Mouse (Mus musculus): ENCODE data around the gene Lama2.

Lama2 gene

DNA sequence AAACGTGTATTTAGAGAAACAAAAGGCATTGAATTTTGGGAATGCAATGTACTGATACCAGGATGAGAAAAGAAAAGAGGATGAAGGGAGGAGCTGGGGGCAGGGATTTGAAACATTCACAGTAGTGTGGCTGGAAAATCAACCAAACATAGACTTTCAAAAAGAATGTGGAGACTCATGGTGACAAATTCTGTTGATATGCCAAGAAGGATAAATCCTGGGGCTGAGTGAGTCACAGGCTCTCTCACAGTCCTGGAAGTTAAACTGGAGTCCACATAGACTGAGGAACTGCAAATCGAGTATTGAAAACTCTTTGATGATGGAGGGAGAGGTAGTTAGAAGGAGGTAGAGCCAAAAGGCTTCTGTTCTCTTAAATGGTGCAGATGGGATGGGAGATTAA lies 445.3 kb downstream of the Lama2 start:
- DNase-seq: no peak

DNA sequence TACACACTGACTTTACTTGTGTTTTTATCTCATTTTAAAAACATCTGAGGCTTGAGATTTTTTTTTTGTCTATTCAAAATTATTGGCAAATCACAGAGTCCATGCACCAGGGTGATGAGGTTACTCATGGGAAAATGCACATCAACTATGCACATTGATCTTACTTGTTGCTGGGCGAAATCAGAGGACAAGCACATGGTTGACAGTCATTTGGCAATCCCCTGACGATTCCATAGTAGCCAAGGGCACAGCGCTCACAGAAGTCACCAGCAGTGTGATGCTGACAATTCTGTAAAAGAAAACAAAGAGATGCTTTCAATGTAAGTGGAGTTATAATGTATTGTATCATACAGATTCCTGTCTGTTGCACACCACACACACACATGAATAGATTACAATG lies 454.8 kb downstream of the Lama2 start:
- no peak for DNase-seq

- no peak for DNase-seq
Measured at GRCm38 (mm10) chr10:27162364-27162763, 457.2 kb downstream of the Lama2 start.

DNA sequence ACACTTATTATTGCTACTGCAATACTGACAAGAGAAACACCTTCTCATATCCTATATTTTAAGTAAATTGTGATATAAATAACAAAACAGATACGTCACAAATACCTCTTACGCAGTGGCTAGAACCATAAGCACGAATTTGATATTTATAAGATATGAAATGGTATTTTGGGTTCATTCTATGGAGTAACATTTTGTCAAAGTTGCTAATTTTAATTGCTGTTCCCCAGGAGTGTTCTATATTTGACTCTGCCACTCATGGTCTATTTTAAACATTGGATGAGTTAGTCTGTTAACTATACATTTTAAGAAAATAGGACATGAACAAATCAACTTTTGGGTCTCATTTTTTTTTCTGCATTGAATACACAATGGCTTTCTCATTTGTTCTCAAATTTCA lies 469.3 kb downstream of the Lama2 start:
- no peak for DNase-seq

DNA sequence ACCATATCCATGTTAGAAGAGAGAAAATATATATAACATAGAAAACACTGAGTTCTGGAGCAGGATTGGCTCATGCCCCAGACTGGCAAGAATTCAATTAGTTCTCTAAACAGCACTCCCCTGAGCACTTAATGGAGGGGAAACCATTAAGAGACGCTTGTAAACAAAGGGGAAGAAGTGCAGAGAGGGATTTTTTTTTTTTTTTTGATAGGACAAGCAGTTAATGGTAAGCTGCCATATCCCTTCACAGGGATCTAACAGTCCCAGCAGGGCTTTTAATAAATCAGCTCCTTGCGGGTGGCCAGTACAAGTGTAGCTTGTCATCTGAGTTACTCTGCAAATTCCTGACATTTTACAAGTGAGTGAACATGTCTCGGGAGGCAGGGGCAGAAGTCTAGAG lies 479.1 kb downstream of the Lama2 start:
- no peak for DNase-seq

GRCm38 (mm10) chr10:27135768-27136167 lies 483.8 kb downstream of the Lama2 start:
- no peak for DNase-seq

- DNase-seq: no peak
Measured at GRCm38 (mm10) chr10:27133135-27133534, 486.4 kb downstream of the Lama2 start.

- DNase-seq: no peak
Measured at GRCm38 (mm10) chr10:27127454-27127853, 492.1 kb downstream of the Lama2 start.

GRCm38 (mm10) chr10:27123763-27124162 lies 495.8 kb downstream of the Lama2 start:
- no peak for DNase-seq

DNA sequence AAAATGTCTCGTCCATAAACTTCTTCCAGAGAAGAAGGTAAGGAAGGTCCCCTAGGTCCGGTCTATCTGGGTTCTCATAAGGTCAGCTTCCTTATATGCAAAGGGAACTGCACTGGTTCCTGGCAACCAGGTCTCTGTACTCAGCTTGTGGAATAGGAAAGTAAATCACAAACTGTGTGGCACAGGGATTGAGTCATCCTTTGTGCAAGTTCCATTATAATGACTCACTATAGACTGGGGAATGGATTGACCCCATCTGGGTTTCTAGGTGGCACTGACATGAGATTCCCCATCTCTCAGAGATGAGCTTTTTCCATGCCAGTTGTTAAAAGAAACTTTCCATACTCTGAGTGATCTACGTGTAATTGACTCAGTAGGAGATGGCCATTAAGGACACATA lies 501.7 kb downstream of the Lama2 start:
- no peak for DNase-seq

DNA sequence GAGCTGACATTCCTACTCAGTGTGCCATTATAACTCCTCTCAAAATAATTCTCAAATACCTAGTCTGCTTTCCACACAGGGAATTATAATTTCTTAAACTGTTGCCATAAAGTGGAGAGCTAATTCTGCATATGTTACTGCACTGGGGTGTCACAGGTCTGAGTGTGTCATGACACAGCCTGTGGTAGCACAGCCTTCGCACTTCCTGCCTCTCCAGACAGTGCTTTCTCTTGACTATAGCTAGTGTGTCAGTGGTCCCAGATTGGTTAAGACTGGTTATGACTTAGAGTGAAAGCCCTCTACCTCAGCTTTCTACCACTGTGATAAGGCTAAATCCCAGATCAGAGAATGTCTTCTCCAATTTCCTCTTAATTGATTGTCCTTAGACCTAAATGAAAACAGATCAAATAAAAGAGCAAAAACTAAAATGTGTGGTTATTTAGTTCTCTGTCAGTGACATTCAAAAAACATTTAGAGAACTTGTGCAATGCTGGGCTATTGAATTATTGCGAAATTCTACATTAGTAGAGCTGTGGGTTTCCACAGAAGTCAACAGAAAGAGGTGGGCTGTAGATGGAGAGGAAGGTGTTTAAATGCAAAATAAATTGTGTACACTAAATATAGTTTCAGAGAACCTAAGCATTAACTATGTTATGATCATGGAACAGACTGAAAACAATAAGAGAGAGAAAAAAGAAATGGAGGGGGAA lies 502.5 kb downstream of the Lama2 start:
- DNase-seq: no peak

- DNase-seq: no peak
Measured at GRCm38 (mm10) chr10:27114131-27114530, 505.4 kb downstream of the Lama2 start.

DNA sequence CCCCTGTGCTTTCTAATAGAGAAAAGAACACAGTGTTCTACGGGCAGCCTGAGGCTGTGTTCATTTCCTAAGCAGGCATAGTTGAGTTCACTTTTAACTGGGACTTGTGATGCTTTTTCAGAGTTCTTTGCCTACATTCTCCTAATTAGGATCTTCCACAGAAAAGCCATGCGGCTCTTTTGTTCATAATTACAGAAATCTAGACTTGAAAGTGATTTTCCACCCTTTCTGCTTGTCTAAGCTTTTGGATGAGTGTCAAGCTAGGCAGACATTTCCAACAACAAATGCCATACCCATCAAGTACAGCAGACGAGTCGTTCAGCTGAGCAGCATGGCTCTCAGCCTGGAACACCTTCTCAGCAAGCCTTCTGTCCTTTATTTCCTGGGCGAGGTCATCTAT lies 515.7 kb downstream of the Lama2 start:
- DNase-seq: no peak

DNA sequence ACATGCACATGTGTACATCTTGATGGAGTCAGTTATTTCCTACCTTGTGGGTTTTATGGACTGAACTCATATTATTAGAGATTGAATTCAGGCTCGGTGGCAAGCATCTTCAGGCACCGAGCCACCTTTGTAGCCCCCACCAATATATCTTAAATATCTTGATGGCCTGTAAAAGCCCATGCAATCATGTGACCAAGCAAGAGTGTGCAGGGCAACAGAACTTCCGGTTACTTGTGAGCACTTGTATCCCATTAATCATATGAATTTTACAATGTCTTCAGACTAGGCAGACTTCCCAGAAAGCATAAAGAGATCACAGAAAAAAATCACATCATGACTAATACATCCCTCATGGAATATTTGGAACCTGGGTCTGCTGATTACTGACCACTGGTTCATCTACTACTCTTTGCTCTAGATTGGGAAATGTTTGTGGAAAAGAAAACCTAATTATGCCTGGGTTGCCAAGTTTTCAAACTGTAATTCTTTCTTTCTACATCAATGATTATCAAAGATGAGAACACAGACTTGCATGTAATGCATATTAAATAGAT lies 517.7 kb downstream of the Lama2 start:
- no peak for DNase-seq

- no peak for DNase-seq
Measured at GRCm38 (mm10) chr10:27077113-27077512, 542.4 kb downstream of the Lama2 start.

DNA sequence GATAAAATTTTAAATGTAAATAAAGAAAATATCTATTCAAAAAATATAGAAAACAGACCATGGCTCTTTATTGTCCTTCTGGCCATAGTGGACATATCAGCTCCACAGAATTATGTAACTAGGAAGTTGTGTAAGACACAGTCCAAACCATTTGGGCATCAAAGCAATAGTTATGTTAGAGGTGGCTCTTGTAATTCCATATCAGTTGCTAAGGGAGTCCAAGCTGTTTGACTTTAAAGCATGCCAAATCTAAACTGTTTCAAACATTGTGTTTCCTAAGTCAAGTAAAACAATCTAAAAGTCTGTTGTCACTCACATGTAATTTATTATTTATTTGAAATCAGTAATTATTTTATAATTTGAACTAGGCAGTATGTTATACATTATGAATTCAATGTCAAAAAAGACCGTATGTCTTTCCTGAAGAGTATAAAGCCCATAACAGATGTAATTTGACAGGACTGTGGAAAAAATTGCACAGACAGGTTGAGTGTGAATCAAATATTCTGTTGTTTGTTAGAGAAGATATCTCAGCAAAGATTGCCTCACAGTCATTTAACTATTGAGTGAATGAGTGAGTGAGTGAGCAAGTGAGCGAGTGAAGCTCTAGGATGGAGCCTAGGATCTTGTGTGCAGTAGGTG lies 550.6 kb downstream of the Lama2 start:
- DNase-seq: no peak

DNA sequence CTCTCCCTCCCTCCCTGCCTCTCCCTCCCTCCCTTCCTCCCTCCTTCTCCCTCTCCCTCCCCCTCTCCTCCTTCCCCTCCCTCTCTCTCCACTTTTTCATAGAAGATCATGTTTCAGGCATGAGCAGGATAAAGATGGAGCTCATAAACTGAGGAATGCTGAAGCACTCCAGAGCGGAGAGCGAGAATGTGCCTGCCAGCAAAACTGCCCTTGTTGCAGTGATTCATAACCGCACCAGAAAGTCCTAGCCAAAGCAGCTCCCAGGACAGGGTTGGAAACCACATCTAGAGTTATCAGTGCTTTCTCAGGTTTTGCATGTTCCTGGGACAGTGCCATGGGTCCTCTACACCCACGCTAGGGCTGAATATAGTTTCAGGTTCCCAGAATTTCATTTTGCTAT lies 555.9 kb downstream of the Lama2 start:
- no peak for DNase-seq

DNA sequence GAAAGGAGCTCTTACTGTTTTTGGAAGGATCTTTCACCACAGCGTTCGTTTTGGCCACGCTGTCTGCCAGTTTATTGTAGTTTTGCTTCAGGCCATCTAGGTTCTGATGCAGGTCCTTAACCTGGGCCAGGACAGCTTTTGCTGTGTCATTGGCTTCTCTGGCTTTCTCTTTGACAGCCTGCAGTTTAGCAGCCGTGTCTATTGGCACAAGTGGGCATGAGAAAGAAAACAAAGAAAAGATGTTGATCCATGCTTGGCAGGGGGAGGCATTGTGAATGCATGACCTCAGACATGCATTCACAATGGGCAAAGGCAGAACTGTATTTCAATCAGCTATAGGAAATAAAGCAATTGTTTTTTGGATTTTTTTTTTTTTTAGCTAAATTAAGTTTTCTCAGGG lies 565.1 kb downstream of the Lama2 start:
- DNase-seq: no peak

GRCm38 (mm10) chr10:27047196-27047595 lies 572.4 kb downstream of the Lama2 start:
- DNase-seq: no peak

- DNase-seq: no peak
Measured at GRCm38 (mm10) chr10:27041812-27042211, 577.7 kb downstream of the Lama2 start.

DNA sequence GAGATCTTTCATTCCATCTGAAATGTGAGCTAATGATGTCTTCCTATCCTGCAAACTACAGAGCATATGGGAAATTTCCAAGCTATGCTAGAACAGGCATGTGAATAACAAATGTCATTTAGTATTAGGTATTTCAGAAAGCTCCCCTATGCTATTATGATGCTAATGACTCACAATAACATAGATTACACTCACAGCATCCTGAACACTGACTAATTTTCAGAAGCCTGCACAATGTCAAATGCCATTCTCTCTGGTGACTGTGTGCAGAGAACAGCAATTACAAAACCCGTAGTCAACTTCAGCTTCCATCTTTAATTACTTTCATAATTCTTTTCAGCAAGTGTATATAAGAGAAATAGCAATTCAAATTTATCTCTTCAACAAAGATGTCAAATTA lies 596.9 kb downstream of the Lama2 start:
- DNase-seq: no peak

DNA sequence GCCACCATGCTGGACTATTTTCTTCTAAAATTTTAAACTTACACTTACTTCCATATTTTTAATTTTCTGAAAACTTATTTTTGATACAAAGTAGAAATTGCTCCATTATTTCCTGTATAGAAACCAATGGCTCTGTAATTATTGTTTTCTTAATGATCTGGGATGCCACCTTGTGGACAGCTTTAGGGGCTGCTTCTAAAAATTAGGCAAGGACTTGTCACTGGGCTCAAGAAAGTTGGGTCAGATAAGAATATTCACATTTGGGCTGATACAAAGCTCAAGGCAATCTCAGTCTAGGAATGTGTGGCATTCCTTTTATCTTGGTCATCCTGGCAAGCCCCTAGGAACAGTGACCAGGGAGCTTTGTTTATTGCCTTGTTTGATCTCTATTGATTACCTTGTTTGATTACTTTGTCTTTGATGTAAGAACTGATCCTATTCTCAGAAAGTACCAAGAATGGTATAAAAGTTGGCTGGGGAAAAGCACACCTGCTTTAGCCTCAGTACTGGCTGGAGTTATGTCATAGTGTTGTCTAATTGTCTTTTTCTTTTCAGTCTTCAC lies 606.7 kb downstream of the Lama2 start:
- DNase-seq: no peak

DNA sequence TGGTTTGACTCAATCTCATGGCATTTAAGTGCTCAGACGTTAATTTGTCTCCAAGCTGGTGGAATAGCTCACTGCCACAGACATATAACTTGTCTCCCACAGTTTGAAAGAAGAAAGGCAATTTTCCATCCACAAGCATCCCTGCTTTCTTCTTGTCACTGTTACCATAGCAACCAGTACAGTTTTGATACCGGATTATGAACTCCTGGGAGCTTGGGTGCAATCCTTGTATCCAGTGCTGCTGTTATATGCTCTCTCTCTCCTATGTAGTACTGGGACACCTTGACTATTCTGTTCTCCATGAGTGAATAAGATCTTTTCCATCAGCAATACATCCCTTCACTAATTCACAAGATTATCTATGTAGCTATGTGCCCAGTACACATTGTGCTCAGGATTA lies 612.2 kb downstream of the Lama2 start:
- no peak for DNase-seq

GRCm38 (mm10) chr10:27005716-27006115 lies 613.8 kb downstream of the Lama2 start:
- no peak for DNase-seq

Data from spleen, adult 18-20 months (tissue).